Mouse (Mus musculus) CD4-positive, CD25-positive, alpha-beta regulatory T cell, adult 9 weeks (primary cell): ENCODE measurements around the gene Mapk9. TPM values are rescaled to one million over a fixed set of nuclear protein-coding genes. Genes with fewer than 3 reads are reported as not detected.

Experiments used
- polyA plus RNA-seq: library from polyadenylated mRNA; unstranded; fragments of 100-300 nt; shearing (Covaris generic); gene quantifications from one replicate; pipeline ENCODE4 v1.2.1, GENCODE M21; 2017

Mapk9 gene
- 19.6 TPM for polyA plus RNA-seq

DNA sequence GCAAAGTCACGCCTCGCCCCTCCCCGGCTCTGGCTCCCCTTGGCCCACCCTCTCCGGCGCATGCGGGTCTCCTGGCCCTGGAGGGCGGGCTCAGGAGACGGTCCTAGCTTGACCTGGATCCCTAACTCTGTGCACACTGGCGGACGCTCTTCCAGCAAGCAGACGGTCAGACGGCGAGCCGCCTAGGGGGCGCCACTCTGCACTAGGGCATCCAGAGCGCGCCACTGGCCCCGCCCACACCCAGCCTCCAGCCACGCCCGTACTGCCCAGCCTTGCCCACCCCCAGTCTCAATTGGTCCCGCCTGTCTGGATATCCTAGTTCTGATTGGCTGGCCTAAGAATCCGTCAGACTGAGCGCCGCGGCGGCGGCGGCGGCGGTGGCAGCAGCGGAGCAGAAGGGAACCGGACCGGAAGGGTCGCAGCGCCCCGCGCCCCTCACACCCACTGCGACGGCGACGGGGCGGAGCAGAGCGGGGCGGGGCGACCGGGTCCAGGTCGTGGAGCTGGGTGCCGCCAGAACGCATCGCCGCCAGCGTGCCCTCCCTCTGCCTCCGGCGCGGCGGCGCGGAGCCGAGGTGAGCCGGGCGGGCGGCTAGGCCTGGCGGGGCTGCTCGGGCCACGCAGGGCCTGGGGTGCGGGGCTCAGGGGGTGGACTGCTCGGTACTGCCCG, at the start of gene Mapk9:
Gene Mapk9, plus strand, starts transcription at position 351 of the 670 bp plus-strand sequence.

DNA sequence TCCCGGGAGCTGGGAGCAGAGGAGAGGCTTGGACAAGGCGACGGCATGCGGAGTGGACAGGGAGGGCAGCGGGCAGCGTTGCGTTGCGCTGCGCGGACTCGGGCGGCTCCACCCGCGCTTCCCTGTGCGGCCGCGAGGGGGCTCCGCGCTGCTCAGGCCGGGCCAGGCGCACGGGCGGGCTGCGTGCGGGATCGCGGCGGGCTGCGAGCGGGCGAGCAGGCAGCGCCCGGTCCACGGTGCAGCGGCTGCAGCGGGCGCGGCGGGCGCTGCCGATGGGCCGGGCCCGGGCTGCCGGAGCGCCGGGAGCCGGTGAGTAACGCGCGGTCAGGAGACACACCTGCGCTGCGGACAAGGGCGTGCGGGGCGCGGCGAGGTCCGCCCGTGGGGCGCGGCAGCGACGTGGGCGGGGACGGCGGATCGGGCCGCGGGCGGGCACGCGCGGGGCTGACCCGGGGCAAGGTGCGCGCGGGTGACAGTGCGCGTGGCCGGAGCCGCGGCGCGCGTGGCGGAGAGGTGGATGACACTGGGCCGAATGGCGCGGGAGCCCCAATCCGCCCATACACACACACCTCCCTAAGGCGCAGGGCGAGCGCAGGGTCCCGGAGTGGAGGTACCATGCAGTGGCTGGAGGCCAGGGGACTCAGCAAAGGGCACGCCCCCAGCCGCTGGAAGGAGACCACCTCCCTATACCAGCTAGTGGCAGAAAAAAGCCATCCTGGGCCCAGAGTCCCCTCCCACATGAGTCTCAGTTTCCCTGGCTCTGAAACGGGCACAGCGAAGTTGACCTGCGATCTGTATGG, 55.3 kb downstream of the Mapk9 start, which contains the start of gene Rasgef1c:
Gene Rasgef1c, plus strand, starts transcription at position 177 of the 800 bp plus-strand sequence.

Other genes with a start within 250 kb of the Mapk9 start
- gene Flt4, start 237.5 kb upstream of the Mapk9 start, polyA plus RNA-seq, result not detected
- not detected for gene Scgb3a1, start 183.1 kb upstream of the Mapk9 start, polyA plus RNA-seq
- gene Cnot6, start 134.0 kb upstream of the Mapk9 start, polyA plus RNA-seq, result 12.1 TPM
- gene Gfpt2, start 52.6 kb upstream of the Mapk9 start, polyA plus RNA-seq, result 1.5 TPM
- gene Rasgef1c, start 55.1 kb downstream of the Mapk9 start, polyA plus RNA-seq, result 0.07 TPM
- gene Rnf130, start 178.6 kb downstream of the Mapk9 start, polyA plus RNA-seq, result 5.0 TPM